Mouse (Mus musculus) testis, adult 2 months (tissue): ENCODE results near the gene Gnmt. TPM values are rescaled to one million over a fixed set of nuclear protein-coding genes. Genes with fewer than 3 reads are reported as not detected.

ENCODE experiments used
- H3K27ac ChIP-seq: fragments of 200-500 bp; 2 replicates; pipeline ENCODE4 v1.5.1; 2012; ENCODE audit warnings: low read depth, low read length; ENCODE audit not compliant: control insufficient read depth, insufficient read depth
- H3K27me3 ChIP-seq: fragments of 200-500 bp; 2 replicates; pipeline ENCODE4 v1.6.1; 2012; ENCODE audit warnings: mild to moderate bottlenecking, low read length, moderate library complexity; ENCODE audit not compliant: control insufficient read depth, insufficient read depth
- H3K36me3 ChIP-seq: fragments of 200-500 bp; 2 replicates; pipeline ENCODE4 v1.6.1; 2012; ENCODE audit warnings: mild to moderate bottlenecking, low read length; ENCODE audit not compliant: control insufficient read depth, insufficient read depth
- H3K4me1 ChIP-seq: fragments of 200-500 bp; 2 replicates; pipeline ENCODE4 v1.6.1; 2012; ENCODE audit warnings: low read length; ENCODE audit not compliant: control insufficient read depth, insufficient read depth
- H3K4me3 ChIP-seq: fragments of 200-500 bp; 2 replicates; pipeline ENCODE4 v1.5.1; 2012; ENCODE audit warnings: low read depth, mild to moderate bottlenecking, low read length, moderate library complexity, mixed read lengths; ENCODE audit not compliant: control insufficient read depth
- CTCF ChIP-seq: fragments of 200-500 bp; IDR thresholded peaks from 2 replicates; pipeline ENCODE4 v1.5.1; 2012; ENCODE audit warnings: low read depth, mild to moderate bottlenecking, inconsistent platforms, low read length, moderate library complexity; ENCODE audit not compliant: control insufficient read depth, insufficient read depth, insufficient replicate concordance
- POLR2A ChIP-seq: fragments of 200-500 bp; IDR thresholded peaks from 2 replicates; pipeline ENCODE4 v1.6.1; 2012; ENCODE audit warnings: low read depth, mild to moderate bottlenecking, inconsistent platforms, low read length, moderate library complexity; ENCODE audit not compliant: control insufficient read depth
- polyA plus RNA-seq: library from polyadenylated mRNA; depleted of rRNA; stranded (reverse); fragments of >200 nt; gene quantifications from 2 replicates; pipeline ENCODE4 v1.2.3, GENCODE M21; 2012; rRNA removed

The Gnmt gene
- polyA plus RNA-seq, 1 experiment: 2.3 TPM

GRCm38 (mm10) chr17:46678416-46678815 is 50.6 kb downstream of the Gnmt start, which contains the start of gene Mea1:
Gene Mea1, plus strand, starts transcription at chr17:46678793.
- Histone ChIP-seq H3K27me3 (no peaks in the 10 kb centered on the region), H3K4me1 (peaks cover 12% of the 10 kb centered on the region), H3K36me3 (peaks cover 5% of the 10 kb centered on the region), H3K27ac (peak within 1 kb of the TSS; percentile 86), H3K4me3 (peak within 1 kb of the TSS; percentile 96)
- TF ChIP-seq POLR2A (no peak; the same call in 1 of the 2 replicates), CTCF (no peak)

Other genes with a start within 250 kb of the Gnmt start
- 80.7 and 92.4 TPM in 2 replicates for gene Ttbk1, start 241.5 kb downstream of the Gnmt start, polyA plus RNA-seq
- 8.7 and 9.4 TPM in 2 replicates for gene Dnph1, start 232.5 kb downstream of the Gnmt start, polyA plus RNA-seq
- 20.5 and 22.4 TPM in 2 replicates for gene Cul9, start 182.8 kb downstream of the Gnmt start, polyA plus RNA-seq
- 96.2 and 106 TPM in 2 replicates for gene Srf, start 173.0 kb downstream of the Gnmt start, polyA plus RNA-seq
- gene Ptk7, start 99.7 kb downstream of the Gnmt start, polyA plus RNA-seq: 3.1 and 3.2 TPM in 2 replicates
- 20.7 and 22.7 TPM in 2 replicates for gene Klc4, start 83.1 kb downstream of the Gnmt start, polyA plus RNA-seq
- gene Mrpl2, start 82.9 kb downstream of the Gnmt start, polyA plus RNA-seq: 25.5 and 33.7 TPM in 2 replicates
- 6.7 and 7.6 TPM in 2 replicates for gene Cul7, start 78.8 kb downstream of the Gnmt start, polyA plus RNA-seq
- gene Rrp36, start 54.8 kb downstream of the Gnmt start, polyA plus RNA-seq: 11.2 and 12.5 TPM in 2 replicates
- gene Mea1, start 50.4 kb downstream of the Gnmt start, polyA plus RNA-seq: 1,562 and 1,699 TPM in 2 replicates
- gene Klhdc3, start 48.3 kb downstream of the Gnmt start, polyA plus RNA-seq: 626 and 644 TPM in 2 replicates
- gene Ppp2r5d, start 24.1 kb downstream of the Gnmt start, polyA plus RNA-seq: 12.4 and 12.9 TPM in 2 replicates
- 43.4 and 43.9 TPM in 2 replicates for gene Pex6, start 17.7 kb downstream of the Gnmt start, polyA plus RNA-seq
- 18.9 and 20.6 TPM in 2 replicates for gene Cnpy3, start 23.0 kb upstream of the Gnmt start, polyA plus RNA-seq
- 0.18 and 0.23 TPM in 2 replicates for gene Ptcra, start 34.5 kb upstream of the Gnmt start, polyA plus RNA-seq
- 86.6 and 89.2 TPM in 2 replicates for gene 2310039H08Rik, start 43.5 kb upstream of the Gnmt start, polyA plus RNA-seq
- gene Rpl7l1, start 53.5 kb upstream of the Gnmt start, polyA plus RNA-seq: 13.3 and 14.1 TPM in 2 replicates
- 11.0 and 13.2 TPM in 2 replicates for gene Bicral, start 129.3 kb upstream of the Gnmt start, polyA plus RNA-seq
- gene Tbcc, start 161.5 kb upstream of the Gnmt start, polyA plus RNA-seq: 54.5 and 61.3 TPM in 2 replicates
- gene Prph2, start 181.3 kb upstream of the Gnmt start, polyA plus RNA-seq: 2.0 and 2.9 TPM in 2 replicates